Mouse (Mus musculus): Measurements from ENCODE around the gene 1700018B08Rik.

The 1700018B08Rik gene

DNA sequence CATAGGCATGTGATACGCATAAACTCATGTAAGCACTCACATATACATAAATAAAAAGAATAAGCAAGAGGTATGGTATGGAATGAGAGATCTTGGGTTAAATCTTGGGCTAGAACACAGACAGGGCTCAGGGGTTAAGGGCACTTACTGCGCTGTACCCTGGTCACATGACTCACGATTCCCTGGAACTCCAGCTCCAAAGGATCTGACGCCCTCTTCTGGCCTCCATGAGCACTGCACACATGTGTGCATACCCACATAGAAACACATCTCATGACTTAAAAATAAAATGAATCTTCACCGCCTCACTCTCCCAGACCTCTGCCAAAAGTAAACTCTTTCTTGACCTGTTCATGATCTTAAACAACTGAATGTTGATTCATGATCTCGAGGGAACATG lies 46.5 kb downstream of the 1700018B08Rik start:
- DNase-seq = no peak

DNA sequence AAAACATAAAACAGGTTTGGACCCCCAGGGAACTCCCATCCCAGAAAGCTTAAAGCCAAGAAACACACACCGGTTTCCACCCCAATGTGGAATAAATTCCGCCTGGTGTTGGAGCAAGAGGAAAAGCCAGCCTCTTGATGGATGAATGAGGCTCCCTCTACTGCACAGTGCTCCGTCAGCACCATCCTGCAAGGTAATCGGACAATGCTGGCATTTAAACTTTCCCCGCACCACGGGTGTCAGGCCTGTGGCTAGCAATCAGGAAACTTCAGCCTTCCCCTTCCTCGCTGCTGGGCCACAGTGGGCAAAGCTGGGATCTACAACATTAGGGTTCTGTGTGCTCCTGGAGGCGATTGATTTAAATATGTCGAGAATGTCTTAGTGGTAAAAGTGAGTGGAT lies 52.5 kb downstream of the 1700018B08Rik start:
- DNase-seq = no peak

DNA sequence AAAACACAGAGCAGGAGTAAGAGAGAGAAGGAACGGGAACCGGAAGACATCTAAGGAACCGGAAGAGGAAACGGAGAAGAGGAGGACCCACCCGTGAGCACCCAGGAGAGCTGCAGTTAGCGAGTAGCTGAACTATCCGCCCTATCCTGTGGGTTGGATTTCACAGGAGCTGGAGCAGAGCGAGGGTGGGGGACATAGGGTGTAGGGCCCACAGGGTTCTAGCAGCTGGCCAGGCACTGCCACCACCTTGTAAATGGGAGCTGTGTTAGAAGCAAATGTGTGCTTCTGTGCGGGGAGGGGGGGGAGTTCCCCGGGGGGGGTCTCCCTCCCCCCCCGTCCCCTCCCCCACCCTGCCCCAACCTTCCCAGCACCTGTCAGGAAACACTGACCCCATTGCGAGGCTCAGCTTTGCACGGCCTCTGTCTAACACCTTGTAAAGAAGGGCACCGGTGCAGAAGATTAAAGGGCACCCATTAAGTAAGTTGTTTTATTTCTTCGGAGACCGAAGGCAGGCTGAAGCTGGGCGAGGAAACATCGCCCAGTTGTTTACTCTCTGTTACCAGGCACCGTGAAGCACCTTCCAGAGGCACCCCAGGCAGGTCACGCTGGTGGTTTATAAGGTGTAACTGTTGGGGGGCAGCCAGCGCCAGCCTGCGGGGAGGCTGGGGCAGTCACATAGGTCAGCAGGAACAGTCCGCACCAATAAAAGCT lies 59.9 kb downstream of the 1700018B08Rik start:
- DNase-seq = no peak
